Mouse (Mus musculus) hindbrain, postnatal 0 days (tissue): ENCODE results near the gene Vtn. TPM values are rescaled to one million over a fixed set of nuclear protein-coding genes. Genes with fewer than 3 reads are reported as not detected.

Experiments
- ATAC-seq: fragments of 200-750 bp; cut with Nextera tagmentation; 2 replicates; pipeline ENCODE4 v1.8.0; 2017; ENCODE audit warnings: mild to moderate bottlenecking, moderate TSS enrichment, moderate library complexity
- DNase-seq: peaks from one replicate; pipeline ENCODE4 v3.0.0-alpha.2; 2015; ENCODE audit warnings: low spot score
- H3K27ac ChIP-seq: fragments of 300-500 bp; sonication (generic); 2 replicates; pipeline ENCODE4 v1.5.1; 2014; ENCODE audit warnings: mild to moderate bottlenecking
- H3K27me3 ChIP-seq: fragments of 300-500 bp; sonication (generic); 2 replicates; pipeline ENCODE4 v1.6.1; 2014; ENCODE audit warnings: low read length, mixed read lengths; ENCODE audit not compliant: insufficient read depth
- H3K36me3 ChIP-seq: fragments of 300-500 bp; sonication (generic); 2 replicates; pipeline ENCODE4 v1.6.1; 2014; ENCODE audit warnings: low read length, mixed read lengths; ENCODE audit not compliant: insufficient read depth
- H3K4me1 ChIP-seq: fragments of 300-500 bp; sonication (generic); 2 replicates; pipeline ENCODE4 v1.6.1; 2014; ENCODE audit warnings: antibody characterized with exemption, low read length, mixed read lengths; ENCODE audit not compliant: insufficient read depth
- H3K4me2 ChIP-seq: fragments of 300-500 bp; sonication (generic); 2 replicates; pipeline ENCODE4 v1.6.1; 2014; ENCODE audit warnings: low read depth, mild to moderate bottlenecking, low read length, moderate library complexity, mixed read lengths
- H3K4me3 ChIP-seq: fragments of 300-500 bp; sonication (generic); 2 replicates; pipeline ENCODE4 v1.5.1; 2014; ENCODE audit warnings: low read length
- H3K9ac ChIP-seq: fragments of 300-500 bp; sonication (generic); replicated peaks from 2 replicates; pipeline ENCODE4 v1.6.1; 2014; ENCODE audit warnings: mild to moderate bottlenecking, low read length, moderate library complexity, mixed read lengths
- H3K9me3 ChIP-seq: fragments of 300-500 bp; sonication (generic); 2 replicates; pipeline ENCODE4 v1.6.1; 2016; ENCODE audit warnings: low read length, mixed read lengths
- CTCF ChIP-seq: IDR thresholded peaks from 2 replicates; pipeline ENCODE4 v1.5.1; 2016; ENCODE audit warnings: antibody characterized with exemption, control low read depth, low read depth
- WGBS: fragments of 180-500 bp; shearing (Covaris S2); extraction: QIAGEN DNeasy Blood & Tissue Kit; methylation state at CpG from one replicate; pipeline ENCODE4 v1.1.7; 2014; 5-methylcytosine and 5-hydroxymethylcytosine counted together
- polyA plus RNA-seq: library from polyadenylated mRNA; unstranded; fragments of >200 nt; fragmentation: Nextera tagmentation; extraction: Ambion mirVana; gene quantifications from 2 replicates; pipeline ENCODE4 v1.2.1, GENCODE M21; 2015
- total RNA-seq: library from RNA; depleted of rRNA; stranded (reverse); fragments of >200 nt; gene quantifications from 2 replicates; pipeline ENCODE4 v1.2.3, GENCODE M21; 2014

Vtn gene
- total and polyA plus RNA-seq, 2 experiments from 2014 or later, result 109 to 133 TPM

GRCm38 (mm10) chr11:78467932-78468331 is 31.0 kb upstream of the Vtn start:
- Histone ChIP-seq H3K9me3 (no peaks in the 10 kb centered on the region), H3K27me3 (no peaks in the 10 kb centered on the region), H3K4me2 (no peak overlapping the region), H3K4me3 (no peak overlapping the region), H3K36me3 (peaks cover 8% of the 10 kb centered on the region; the same call in 1 of the 2 replicates), H3K9ac (no peak overlapping the region), H3K4me1 (peaks cover 11% of the 10 kb centered on the region), H3K27ac (no peak overlapping the region)
- WGBS, result 73% methylated on average over 3 of the region's 3 CpGs
- no peak for TF ChIP-seq CTCF
- no peak for ATAC-seq
- no peak for DNase-seq

DNA sequence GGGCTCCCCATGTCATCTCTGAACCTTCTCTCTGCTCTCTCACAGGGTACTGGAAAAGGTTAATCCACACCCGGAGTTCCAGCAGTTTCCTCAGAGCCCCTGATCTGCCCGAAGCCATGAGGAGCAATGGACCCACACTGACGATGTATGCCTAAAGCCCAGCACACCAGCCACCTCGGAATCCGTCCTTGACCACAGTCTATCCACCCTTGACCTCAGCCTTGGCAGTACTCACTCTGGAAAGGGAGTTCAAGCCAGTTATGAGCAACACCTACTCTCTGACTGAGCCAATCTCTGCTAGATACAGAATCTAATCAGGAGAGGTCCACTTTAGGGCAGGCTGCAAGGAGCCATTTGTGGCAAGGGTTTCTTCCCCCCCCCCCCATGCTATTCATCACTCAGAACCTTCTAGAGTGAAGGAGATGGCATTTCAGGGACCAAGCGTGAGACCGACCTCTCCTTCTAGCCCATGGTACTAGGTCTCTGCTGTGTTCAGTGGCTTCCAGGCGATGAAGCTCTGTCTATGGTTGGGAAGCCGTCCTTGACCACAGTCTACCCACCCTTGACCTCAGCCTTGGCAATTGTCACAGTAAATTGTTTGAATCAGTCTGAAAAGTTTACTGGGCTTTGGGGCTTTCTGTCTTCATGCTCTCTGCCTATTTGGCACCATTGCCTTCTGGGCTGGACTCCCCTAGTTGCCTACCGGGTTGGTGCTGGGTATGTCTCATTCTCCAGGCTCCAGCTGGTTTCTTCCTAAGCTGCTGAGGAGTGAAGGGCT is 27.4 kb upstream of the Vtn start:
- no peak for DNase-seq
- no peaks in the 10 kb centered on the region for H3K27me3 ChIP-seq
- H3K27ac ChIP-seq, result no peak overlapping the region
- peaks cover 3% of the 10 kb centered on the region for H3K4me1 ChIP-seq
- H3K9ac ChIP-seq, result no peak overlapping the region
- no peak for TF ChIP-seq CTCF
- no peak for ATAC-seq
- H3K9me3 ChIP-seq, result no peaks in the 10 kb centered on the region
- H3K4me2 ChIP-seq, result no peak overlapping the region
- 90% methylated on average over 10 of the region's 10 CpGs for WGBS
- peaks cover 19% of the 10 kb centered on the region; the same call in 1 of the 2 replicates for H3K36me3 ChIP-seq
- H3K4me3 ChIP-seq, result no peak overlapping the region

DNA sequence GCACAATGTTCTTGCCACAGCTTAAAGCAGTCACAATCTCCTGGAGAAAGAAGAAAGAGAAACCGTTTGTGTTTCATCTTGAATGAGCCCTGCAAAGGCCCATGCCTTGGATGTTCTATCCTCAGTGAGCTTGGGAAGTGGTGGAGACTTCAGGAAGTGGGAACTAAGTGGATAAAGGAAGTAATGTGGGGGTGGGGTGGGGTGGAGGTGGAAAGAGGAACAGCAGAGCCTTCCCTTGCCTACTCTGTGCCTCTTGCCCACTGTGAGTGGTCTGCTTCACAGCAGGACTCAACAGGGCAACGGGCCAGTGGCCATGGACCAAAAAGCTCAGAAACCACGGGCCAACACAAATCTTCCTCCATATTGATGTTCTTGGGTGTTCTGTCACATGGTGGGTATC is 23.6 kb upstream of the Vtn start:
- TF ChIP-seq CTCF, result no peak
- DNase-seq (no peak), ATAC-seq (no peak)
- H3K4me3 ChIP-seq, result no peak overlapping the region
- no peaks in the 10 kb centered on the region for H3K27me3 ChIP-seq
- WGBS, result 79% methylated on average over 3 of the region's 3 CpGs
- H3K9ac ChIP-seq, result no peak overlapping the region
- peaks cover 23% of the 10 kb centered on the region; the same call in 1 of the 2 replicates for H3K36me3 ChIP-seq
- H3K27ac ChIP-seq, result no peak overlapping the region
- H3K4me2 ChIP-seq, result no peak overlapping the region
- no peaks in the 10 kb centered on the region for H3K9me3 ChIP-seq
- H3K4me1 ChIP-seq, result no peaks in the 10 kb centered on the region

DNA sequence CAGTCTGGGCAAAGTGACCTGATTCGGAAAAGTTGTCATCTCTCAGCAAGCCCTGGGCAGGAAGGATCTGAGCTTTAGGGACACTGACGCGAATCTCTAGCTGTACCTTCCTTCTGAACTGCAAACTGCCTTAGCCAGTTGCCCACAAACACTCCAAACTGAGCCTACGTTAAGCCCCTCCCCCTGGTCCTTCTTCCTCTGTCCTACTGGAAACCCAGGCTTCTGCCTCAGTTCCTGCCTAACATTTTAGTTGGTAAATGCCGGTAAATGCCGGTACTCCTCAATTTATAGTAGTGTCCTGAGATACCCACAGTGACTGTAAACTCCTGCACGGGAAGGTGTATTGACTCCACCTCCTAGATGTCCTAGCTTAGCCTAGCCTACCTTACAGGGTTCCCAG is 15.3 kb upstream of the Vtn start:
- no peaks in the 10 kb centered on the region for H3K9me3 ChIP-seq
- no peak for ATAC-seq
- H3K9ac ChIP-seq, result no peak overlapping the region
- no peaks in the 10 kb centered on the region for H3K27me3 ChIP-seq
- no peak for DNase-seq
- no peak overlapping the region for H3K4me2 ChIP-seq
- WGBS, result 59% methylated on average over 7 of the region's 7 CpGs
- peaks cover 24% of the 10 kb centered on the region for H3K36me3 ChIP-seq
- no peak overlapping the region for H3K4me3 ChIP-seq
- no peaks in the 10 kb centered on the region for H3K4me1 ChIP-seq
- no peak overlapping the region for H3K27ac ChIP-seq
- no peak for TF ChIP-seq CTCF

GRCm38 (mm10) chr11:78488168-78488567 is 10.7 kb upstream of the Vtn start:
- peak; percentile 28; the same call in 1 of the 2 replicates for ATAC-seq
- WGBS, result 6% methylated on average over 8 of the region's 8 CpGs

GRCm38 (mm10) chr11:78490781-78491241 is 8.1 kb upstream of the Vtn start:
- peak; percentile 86 for DNase-seq
- Histone ChIP-seq H3K27me3 (no peaks in the 10 kb centered on the region), H3K4me3 (peak overlapping the region; percentile 30), H3K9ac (peak overlapping the region; percentile 44), H3K4me2 (peak overlapping the region; percentile 56), H3K36me3 (peaks cover 9% of the 10 kb centered on the region), H3K9me3 (no peaks in the 10 kb centered on the region), H3K27ac (peak overlapping the region; percentile 41; the same call in 1 of the 2 replicates), H3K4me1 (peaks cover 1% of the 10 kb centered on the region; the same call in 1 of the 2 replicates)
- 8% methylated on average over 45 of the region's 48 CpGs for WGBS
- peak; percentile 61 for TF ChIP-seq CTCF
- ATAC-seq, result peak; percentile 84

More at GRCm38 (mm10) chr11:78488168-78488567, 10.7 kb upstream of the Vtn start:
- no peak overlapping the region for H3K4me2 ChIP-seq
- peak; percentile 94 for TF ChIP-seq CTCF
- no peaks in the 10 kb centered on the region for H3K9me3 ChIP-seq
- no peaks in the 10 kb centered on the region for H3K27me3 ChIP-seq
- DNase-seq, result peak; percentile 85
- H3K27ac ChIP-seq, result no peak overlapping the region
- H3K36me3 ChIP-seq, result peaks cover 12% of the 10 kb centered on the region
- no peak overlapping the region for H3K4me3 ChIP-seq
- H3K9ac ChIP-seq, result no peak overlapping the region
- no peaks in the 10 kb centered on the region for H3K4me1 ChIP-seq

DNA sequence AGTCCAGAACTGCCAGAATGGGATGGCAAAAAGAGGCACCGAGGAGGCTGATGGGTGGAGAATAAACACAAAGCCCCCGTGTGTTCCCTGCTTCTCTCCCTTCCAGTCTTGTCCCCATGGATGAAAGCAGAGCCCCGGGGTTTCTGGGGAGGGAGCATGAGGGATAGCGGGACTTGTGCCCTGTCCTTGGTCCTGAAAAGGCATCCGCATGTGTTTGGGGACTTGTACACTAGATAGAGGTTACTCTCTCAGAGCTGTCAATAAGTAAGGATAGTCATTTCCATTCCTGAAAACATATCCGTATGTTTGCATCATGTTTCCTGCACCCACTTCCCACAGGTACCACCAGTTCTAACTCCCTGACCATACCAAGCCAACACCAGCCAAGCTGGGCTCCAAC is 3.0 kb upstream of the Vtn start:
- WGBS, result 5% methylated on average over 6 of the region's 6 CpGs
- TF ChIP-seq CTCF, result no peak
- Histone ChIP-seq H3K27me3 (no peaks in the 10 kb centered on the region), H3K4me3 (peak overlapping the region; percentile 70), H3K36me3 (no peaks in the 10 kb centered on the region), H3K9me3 (no peaks in the 10 kb centered on the region), H3K9ac (peak overlapping the region; percentile 3; the same call in 1 of the 2 replicates), H3K4me2 (peak overlapping the region; percentile 79), H3K27ac (no peak overlapping the region), H3K4me1 (peaks cover 4% of the 10 kb centered on the region; the same call in 1 of the 2 replicates)
- DNase-seq (peak; percentile 44), ATAC-seq (no peak)
